Mouse (Mus musculus) CH12.LX (cell line): ENCODE results near the gene Ubtd2. TPM values are rescaled to one million over a fixed set of nuclear protein-coding genes. Genes with fewer than 3 reads are reported as not detected.

Experiments used
- DNase-seq: peaks from one replicate; pipeline ENCODE4 v3.0.0-alpha.2; 2013; ENCODE audit errors: extremely low read depth
- H3K27ac ChIP-seq: 2 replicates; pipeline ENCODE4 v1.5.1; 2012; ENCODE audit warnings: low read depth, mild to moderate bottlenecking, control low read depth, moderate library complexity; ENCODE audit not compliant: insufficient read depth
- H3K27me3 ChIP-seq: replicated peaks from 2 replicates; pipeline ENCODE3; 2012; ENCODE audit warnings: inconsistent platforms
- H3K36me3 ChIP-seq, 2 experiments: replicated peaks in 1 of 2; 2 replicates each; pipeline versions ENCODE3 to v1.6.1; 2012; ENCODE audit warnings: inconsistent platforms in 1 of 2, low read length in 1 of 2, mild to moderate bottlenecking in 1 of 2, mixed read lengths in 1 of 2, moderate library complexity in 1 of 2; ENCODE audit not compliant: control insufficient read depth in 1 of 2, insufficient read depth in 1 of 2
- H3K4me1 ChIP-seq, 2 experiments: 2 replicates each; pipeline ENCODE4 v1.6.1; 2012; ENCODE audit warnings: inconsistent platforms in 1 of 2, moderate library complexity in 1 of 2; ENCODE audit not compliant: insufficient read depth in 2 of 2, control insufficient read depth in 1 of 2
- H3K4me2 ChIP-seq: 2 replicates; pipeline ENCODE4 v1.6.1; 2012; ENCODE audit warnings: low read depth, mild to moderate bottlenecking, control low read depth; ENCODE audit not compliant: poor library complexity, insufficient read depth, severe bottlenecking
- H3K4me3 ChIP-seq, 3 experiments: fragments of 150-350 bp in 1 of 3; sonication (generic) in 1 of 3; replicated peaks in 1 of 3; 2 replicates each; pipeline versions ENCODE3 to v1.5.1; 2011 to 2012; ENCODE audit warnings: low read depth in 2 of 3, low read length in 2 of 3, mild to moderate bottlenecking in 2 of 3, moderate library complexity in 2 of 3, control low read depth in 1 of 3, improper control_type of control experiment in 1 of 3, inconsistent platforms in 1 of 3, mixed read lengths in 1 of 3; ENCODE audit not compliant: poor library complexity in 1 of 3
- H3K79me2 ChIP-seq: replicated peaks from 2 replicates; pipeline ENCODE4 v1.6.1; 2012; ENCODE audit warnings: mild to moderate bottlenecking, moderate library complexity; ENCODE audit not compliant: control insufficient read depth, poor library complexity, insufficient read depth, severe bottlenecking; ENCODE audit errors: extremely low read depth
- H3K9ac ChIP-seq: 2 replicates; pipeline ENCODE4 v1.6.1; 2012; ENCODE audit warnings: low read depth, mild to moderate bottlenecking, control low read depth, moderate library complexity; ENCODE audit not compliant: insufficient read depth
- H3K9me3 ChIP-seq: replicated peaks from 2 replicates; pipeline ENCODE3; 2012; ENCODE audit warnings: low read length, inconsistent platforms, mixed read lengths
- BHLHE40 ChIP-seq: IDR thresholded peaks from 2 replicates; pipeline ENCODE4 v1.6.1; 2011; ENCODE audit warnings: mild to moderate bottlenecking, low read depth, low read length, improper control_type of control experiment
- CHD2 ChIP-seq: IDR thresholded peaks from 2 replicates; pipeline ENCODE4 v1.6.1; 2011; ENCODE audit warnings: low read length, improper control_type of control experiment
- E2F4 ChIP-seq: IDR thresholded peaks from 2 replicates; pipeline ENCODE4 v1.6.1; 2011; ENCODE audit warnings: low read depth, low read length, improper control_type of control experiment; ENCODE audit not compliant: insufficient replicate concordance
- EP300 ChIP-seq: IDR thresholded peaks from 2 replicates; pipeline ENCODE4 v1.6.1; 2011; ENCODE audit warnings: low read length, improper control_type of control experiment
- JUN ChIP-seq: IDR thresholded peaks from 2 replicates; pipeline ENCODE4 v1.6.1; 2011; ENCODE audit warnings: low read depth, mild to moderate bottlenecking, low read length, improper control_type of control experiment, moderate library complexity; ENCODE audit not compliant: insufficient read depth
- JUND ChIP-seq: conservative IDR thresholded peaks from 2 replicates; pipeline ENCODE4 v1.6.1; 2011; ENCODE audit warnings: low read depth, low read length, improper control_type of control experiment
- MAX ChIP-seq: IDR thresholded peaks from 2 replicates; pipeline ENCODE4 v1.6.1; 2011; ENCODE audit warnings: low read length, improper control_type of control experiment
- MAZ ChIP-seq: IDR thresholded peaks from 2 replicates; pipeline ENCODE4 v1.6.1; 2012; ENCODE audit warnings: low read depth, mild to moderate bottlenecking, inconsistent platforms, low read length, improper control_type of control experiment, moderate library complexity
- MEF2A ChIP-seq: IDR thresholded peaks from 2 replicates; pipeline ENCODE4 v1.6.1; 2014; ENCODE audit warnings: low read depth, mild to moderate bottlenecking, inconsistent platforms, low read length, improper control_type of control experiment, borderline replicate concordance
- MYC ChIP-seq: IDR thresholded peaks from 2 replicates; pipeline ENCODE4 v1.6.1; 2011; ENCODE audit warnings: low read depth, mild to moderate bottlenecking, improper control_type of control experiment, low read length
- NELFE ChIP-seq: IDR thresholded peaks from 2 replicates; pipeline ENCODE4 v1.6.1; 2011; ENCODE audit warnings: low read depth, low read length, improper control_type of control experiment
- PAX5 ChIP-seq: IDR thresholded peaks from 2 replicates; pipeline ENCODE4 v1.6.1; 2012; ENCODE audit warnings: low read length, inconsistent platforms, mixed read lengths
- POLR2A ChIP-seq: IDR thresholded peaks from 2 replicates; pipeline ENCODE4 v1.6.1; 2011; ENCODE audit warnings: low read depth, mild to moderate bottlenecking, improper control_type of control experiment, low read length
- POLR2AphosphoS2 ChIP-seq: IDR thresholded peaks from 2 replicates; pipeline ENCODE4 v1.6.1; 2011; ENCODE audit warnings: low read depth, low read length, improper control_type of control experiment
- RAD21 ChIP-seq: IDR thresholded peaks from 2 replicates; pipeline ENCODE4 v1.6.1; 2011; ENCODE audit warnings: low read depth, mild to moderate bottlenecking, low read length, improper control_type of control experiment, moderate library complexity
- SIN3A ChIP-seq: IDR thresholded peaks from 2 replicates; pipeline ENCODE4 v1.6.1; 2012; ENCODE audit warnings: low read length, improper control_type of control experiment, inconsistent platforms
- SMC3 ChIP-seq: IDR thresholded peaks from 2 replicates; pipeline ENCODE4 v1.6.1; 2011; ENCODE audit warnings: low read depth, low read length, improper control_type of control experiment
- UBTF ChIP-seq: IDR thresholded peaks from 2 replicates; pipeline ENCODE4 v1.6.1; 2012; ENCODE audit warnings: low read depth, mild to moderate bottlenecking, inconsistent platforms, low read length, improper control_type of control experiment, moderate library complexity
- USF2 ChIP-seq: conservative IDR thresholded peaks from 2 replicates; pipeline ENCODE4 v1.6.1; 2011; ENCODE audit warnings: low read depth, low read length, improper control_type of control experiment
- ZC3H11A ChIP-seq: IDR thresholded peaks from 2 replicates; pipeline ENCODE4 v1.6.1; 2012; ENCODE audit warnings: low read depth, mild to moderate bottlenecking, inconsistent platforms, low read length, improper control_type of control experiment
- ZKSCAN1 ChIP-seq: IDR thresholded peaks from 2 replicates; pipeline ENCODE4 v1.6.1; 2012; ENCODE audit warnings: low read depth, inconsistent platforms, low read length, improper control_type of control experiment, borderline replicate concordance
- ZNF384 ChIP-seq: IDR thresholded peaks from 2 replicates; pipeline ENCODE4 v1.6.1; 2012; ENCODE audit warnings: low read depth, low read length, improper control_type of control experiment, inconsistent platforms
- dilution Hi-C: fragments of 300-500 bp; cut with MboI; formaldehyde crosslinking; loops from 2 replicates; pipeline ENCODE4 v1.14.3; 2020; ENCODE audit warnings: low sequenced_read_pairs; ENCODE audit not compliant: extremely low pct_unique_long_range_greater_than_20kb, extremely low pct_ligation_motif_present
- in situ Hi-C: fragments of 300-500 bp; cut with MboI; formaldehyde crosslinking; loops from 3 replicates; pipeline ENCODE4 v1.14.3; 2019; ENCODE audit warnings: low sequenced_read_pairs, low pct_ligation_motif_present, low pct_unique_long_range_greater_than_20kb, mixed read lengths
- polyA plus RNA-seq: library from polyadenylated mRNA; unstranded; fragments of >175 nt; gene quantifications from 2 replicates; pipeline ENCODE4 v1.2.1, GENCODE M21; 2012; ENCODE audit warnings: low read depth; ENCODE audit not compliant: insufficient read length
- total RNA-seq, 2 experiments: library from RNA; depleted of rRNA; stranded (reverse); fragments of 300-350 nt in 1 of 2; fragments of >200 nt in 1 of 2; gene quantifications; 2 replicates each; pipeline ENCODE4 v1.2.3; 2012 to 2014

The Ubtd2 gene
- total and polyA plus RNA-seq, 3 experiments: 10.3 to 18.2 (median 17.8) TPM

- H3K9ac ChIP-seq: no peak overlapping the region
- H3K4me3 ChIP-seq: no peak overlapping the region
- H3K4me2 ChIP-seq: no peak overlapping the region
- peaks cover 31 to 95% of the 10 kb centered on the region in 2 experiments for H3K4me1 ChIP-seq
- dilution Hi-C loops (no loop called here), in situ Hi-C loops (no loop called here)
- H3K27ac ChIP-seq: no peak overlapping the region
- no peaks in the 10 kb centered on the region for H3K27me3 ChIP-seq
- no peak for DNase-seq
- TF ChIP-seq ZKSCAN1: no peak
- TF ChIP-seq ZC3H11A: no peak
- TF ChIP-seq JUND: no peak
- no peak for TF ChIP-seq POLR2AphosphoS2
- TF ChIP-seq ZNF384: no peak
- TF ChIP-seq UBTF: no peak
- no peak for TF ChIP-seq EP300
- TF ChIP-seq BHLHE40: no peak
- H3K36me3 ChIP-seq: peaks cover 0 to 63% of the 10 kb centered on the region in 2 experiments
- no peaks in the 10 kb centered on the region for H3K9me3 ChIP-seq
- H3K79me2 ChIP-seq: no peaks in the 10 kb centered on the region
Measured at GRCm38 (mm10) chr11:32545605-32546004, 90.4 kb downstream of the Ubtd2 start.

- in situ Hi-C loops: no loop called here
- H3K27ac ChIP-seq: no peak overlapping the region
- dilution Hi-C loops: no loop called here
Measured at GRCm38 (mm10) chr11:32546483-32546882, 91.3 kb downstream of the Ubtd2 start.

GRCm38 (mm10) chr11:32547391-32547947 is 92.3 kb downstream of the Ubtd2 start:
- no peak overlapping the region for H3K9ac ChIP-seq
- no peak overlapping the region for H3K4me2 ChIP-seq
- no peak overlapping the region for H3K27ac ChIP-seq
- H3K4me3 ChIP-seq: no peak overlapping the region
- TF ChIP-seq ZKSCAN1: no peak
- TF ChIP-seq MAX: no peak
- no peak for TF ChIP-seq POLR2A
- no peak for TF ChIP-seq PAX5
- TF ChIP-seq SIN3A: no peak
- no peak for TF ChIP-seq JUND
- no peak for TF ChIP-seq RAD21
- no peak for TF ChIP-seq POLR2AphosphoS2
- TF ChIP-seq MYC: no peak
- peaks cover 0 to 71% of the 10 kb centered on the region in 2 experiments for H3K36me3 ChIP-seq
- in situ Hi-C loops: no loop called here
- H3K27me3 ChIP-seq: no peaks in the 10 kb centered on the region
- dilution Hi-C loops: no loop called here
- no peak for DNase-seq
- peaks cover 27 to 95% of the 10 kb centered on the region in 2 experiments for H3K4me1 ChIP-seq
- no peaks in the 10 kb centered on the region for H3K9me3 ChIP-seq
- H3K79me2 ChIP-seq: no peaks in the 10 kb centered on the region

More at GRCm38 (mm10) chr11:32546483-32546882, 91.3 kb downstream of the Ubtd2 start:
- Histone ChIP-seq H3K27me3 (no peaks in the 10 kb centered on the region), H3K9ac (no peak overlapping the region), H3K4me3 (no peak overlapping the region), H3K9me3 (no peaks in the 10 kb centered on the region), H3K4me2 (no peak overlapping the region), H3K36me3 (peaks cover 0 to 62% of the 10 kb centered on the region in 2 experiments), H3K4me1 (peaks cover 32 to 95% of the 10 kb centered on the region in 2 experiments), H3K79me2 (no peaks in the 10 kb centered on the region)
- DNase-seq: no peak
- no peak for TF ChIP-seq MAX
- TF ChIP-seq USF2: no peak
- TF ChIP-seq E2F4: no peak
- no peak for TF ChIP-seq JUN
- no peak for TF ChIP-seq JUND
- no peak for TF ChIP-seq MEF2A
- no peak for TF ChIP-seq EP300
- TF ChIP-seq ZNF384: no peak
- no peak for TF ChIP-seq CHD2
- no peak for TF ChIP-seq MAZ
- TF ChIP-seq SIN3A: no peak
- no peak for TF ChIP-seq NELFE
- TF ChIP-seq SMC3: no peak
- no peak for TF ChIP-seq BHLHE40
- no peak for TF ChIP-seq PAX5
